Mouse (Mus musculus) forebrain, embryonic 10.5 days (tissue): Measurements from ENCODE around the gene Mroh2a. TPM values are rescaled to one million over a fixed set of nuclear protein-coding genes. Genes with fewer than 3 reads are reported as not detected.
A peak's percentile ranks its signal among the peaks of the same experiment; 100 is the strongest.

Experiments used
- DNase-seq: peaks from one replicate; pipeline ENCODE4 v3.0.0-alpha.2; 2017; ENCODE audit warnings: low spot score; ENCODE audit errors: extremely low spot score
- H3K27ac ChIP-seq: fragments of 300-500 bp; sonication (generic); 2 replicates; pipeline ENCODE4 v1.5.1; 2016; ENCODE audit warnings: mild to moderate bottlenecking
- H3K27me3 ChIP-seq: fragments of 300-500 bp; sonication (generic); 2 replicates; pipeline ENCODE4 v1.6.1; 2016; ENCODE audit warnings: mild to moderate bottlenecking; ENCODE audit not compliant: poor library complexity, severe bottlenecking
- H3K36me3 ChIP-seq: fragments of 300-500 bp; sonication (generic); replicated peaks from 2 replicates; pipeline ENCODE4 v1.6.1; 2016; ENCODE audit warnings: mild to moderate bottlenecking, moderate library complexity
- H3K4me1 ChIP-seq: fragments of 300-500 bp; sonication (generic); 2 replicates; pipeline ENCODE4 v1.6.1; 2016
- H3K4me3 ChIP-seq: fragments of 300-500 bp; sonication (generic); 2 replicates; pipeline ENCODE4 v1.5.1; 2016; ENCODE audit warnings: mild to moderate bottlenecking, moderate library complexity
- H3K9me3 ChIP-seq: fragments of 300-500 bp; sonication (generic); 2 replicates; pipeline ENCODE4 v1.6.1; 2016; ENCODE audit warnings: mild to moderate bottlenecking, moderate library complexity
- WGBS: fragments of 180-500 bp; shearing (Covaris S2); methylation state at CpG from one replicate; pipeline ENCODE4 v1.1.7; 2016; 5-methylcytosine and 5-hydroxymethylcytosine counted together
- polyA plus RNA-seq: library from polyadenylated mRNA; unstranded; fragments of >200 nt; fragmentation: Nextera tagmentation; extraction: Ambion mirVana; gene quantifications from 2 replicates; pipeline ENCODE4 v1.2.1, GENCODE M21; 2016

Gene Mroh2a
- polyA plus RNA-seq, 1 experiment from 2014 or later = 1.4 TPM

DNA sequence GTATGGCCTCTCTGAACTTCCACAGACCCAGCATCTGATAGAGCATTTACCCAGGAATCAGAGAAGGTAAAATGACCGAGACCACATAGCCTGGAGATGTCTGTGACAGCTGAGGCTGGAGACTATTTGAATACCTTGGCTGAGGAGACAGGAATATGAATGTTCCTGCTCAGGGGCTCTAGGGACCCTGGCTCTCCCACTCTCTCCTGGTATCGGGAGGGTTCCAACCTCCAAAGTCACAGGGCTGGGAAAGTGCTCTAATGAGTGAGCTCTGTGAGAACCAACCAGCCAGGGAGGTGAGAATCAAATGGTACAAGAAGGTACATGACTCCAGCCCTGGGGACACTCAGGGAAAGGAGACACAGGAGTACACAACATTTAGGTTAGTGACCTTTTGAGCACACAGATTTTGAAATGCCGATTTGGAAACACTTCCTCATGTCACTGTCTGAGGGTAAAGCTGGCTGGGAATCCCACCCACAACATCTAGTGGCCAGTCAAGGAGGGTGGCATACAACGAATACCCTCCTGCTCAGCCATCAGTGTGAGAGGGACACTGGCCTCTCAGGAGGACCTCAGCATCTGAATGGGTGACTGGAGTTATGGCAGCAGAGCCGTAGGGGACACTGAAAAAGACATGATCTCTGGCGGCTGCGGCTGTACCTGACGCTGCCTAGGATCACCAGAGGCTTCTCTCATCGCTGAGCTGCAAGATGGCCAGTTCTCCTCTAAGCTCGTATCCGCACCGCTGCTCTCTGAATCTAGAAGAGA, 42.9 kb downstream of the Mroh2a start:
- H3K36me3 ChIP-seq = peaks cover 96% of the 10 kb centered on the region
- no peaks in the 10 kb centered on the region for H3K4me1 ChIP-seq
- peaks cover 64% of the 10 kb centered on the region for H3K9me3 ChIP-seq
- no peaks in the 10 kb centered on the region for H3K27me3 ChIP-seq
- no peak overlapping the region for H3K4me3 ChIP-seq
- DNase-seq = no peak
- H3K27ac ChIP-seq = no peak overlapping the region
- WGBS = 88% methylated on average over 12 of the region's 12 CpGs

DNA sequence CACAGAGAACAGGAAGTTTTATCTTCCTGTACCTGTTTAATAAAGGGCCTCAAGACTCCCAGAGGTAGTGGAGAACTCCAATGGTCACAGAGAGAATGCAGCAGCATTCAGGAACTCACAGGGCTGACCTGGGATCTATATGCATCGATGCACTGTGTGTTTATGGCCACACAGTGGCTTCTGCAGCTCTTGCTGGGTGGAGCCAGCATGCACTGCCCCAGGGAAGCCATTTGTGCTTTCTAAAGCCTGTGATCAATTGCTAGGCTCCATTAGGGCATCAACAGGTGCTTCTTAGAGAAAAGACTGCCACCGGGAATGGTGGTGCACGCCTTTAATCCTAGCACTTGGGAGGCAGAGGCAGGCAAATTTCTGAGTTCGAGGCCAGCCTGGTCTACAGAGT, 46.1 kb downstream of the Mroh2a start:
- peaks cover 47% of the 10 kb centered on the region for H3K9me3 ChIP-seq
- WGBS = 64% methylated on average over 4 of the region's 4 CpGs
- H3K27ac ChIP-seq = no peak overlapping the region
- H3K4me3 ChIP-seq = no peak overlapping the region
- H3K36me3 ChIP-seq = peaks cover 80% of the 10 kb centered on the region
- no peaks in the 10 kb centered on the region for H3K27me3 ChIP-seq
- no peak for DNase-seq
- H3K4me1 ChIP-seq = peaks cover 19% of the 10 kb centered on the region

DNA sequence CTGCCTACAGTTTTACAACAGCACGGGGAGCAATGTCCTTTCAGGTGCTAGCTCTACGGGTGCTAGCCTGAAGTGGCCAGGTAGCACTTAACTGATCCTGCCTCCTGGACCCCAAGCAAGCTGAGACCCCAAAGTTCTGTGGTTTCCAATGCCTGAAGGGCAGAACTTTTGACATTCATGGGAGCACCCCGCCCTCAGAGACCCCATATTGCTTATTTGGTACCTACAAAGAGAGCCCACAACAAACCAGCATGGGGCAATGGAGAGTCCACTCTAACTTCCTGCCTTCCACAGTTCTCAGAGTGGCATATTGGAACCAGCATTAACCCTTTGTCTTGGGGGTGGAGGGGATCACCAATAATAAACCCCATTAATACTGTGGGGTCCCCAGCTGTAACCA, 46.5 kb downstream of the Mroh2a start:
- H3K9me3 ChIP-seq = peaks cover 48% of the 10 kb centered on the region
- peaks cover 76% of the 10 kb centered on the region for H3K36me3 ChIP-seq
- H3K4me3 ChIP-seq = no peak overlapping the region
- no peak for DNase-seq
- 94% methylated on average over 3 of the region's 3 CpGs for WGBS
- no peak overlapping the region for H3K27ac ChIP-seq
- H3K4me1 ChIP-seq = peaks cover 19% of the 10 kb centered on the region
- no peaks in the 10 kb centered on the region for H3K27me3 ChIP-seq

DNA sequence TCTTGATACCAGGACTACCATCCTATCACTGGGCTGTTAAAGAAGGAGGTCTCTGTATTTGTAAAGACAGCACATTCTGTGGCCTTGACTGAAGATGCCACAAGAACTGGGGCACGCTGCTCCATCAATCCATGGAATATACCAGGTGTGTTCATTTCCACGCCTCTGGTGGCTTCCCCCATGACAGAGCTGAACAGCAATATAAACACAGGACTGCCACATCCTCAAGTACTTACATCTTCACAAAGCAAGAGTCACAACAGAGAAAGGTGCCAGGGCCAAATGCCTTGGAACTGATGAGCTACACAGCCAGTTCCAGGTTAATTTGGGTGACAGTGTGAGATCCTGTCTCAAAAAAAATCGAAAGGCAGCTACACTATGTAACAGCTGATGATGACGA, 47.0 kb downstream of the Mroh2a start:
- no peak overlapping the region for H3K27ac ChIP-seq
- no peak for DNase-seq
- H3K4me1 ChIP-seq = peaks cover 19% of the 10 kb centered on the region
- H3K4me3 ChIP-seq = no peak overlapping the region
- H3K36me3 ChIP-seq = peaks cover 71% of the 10 kb centered on the region
- no peaks in the 10 kb centered on the region for H3K27me3 ChIP-seq
- peaks cover 46% of the 10 kb centered on the region for H3K9me3 ChIP-seq
- whole genome bisulfite sequencing = 84% methylated on average over 4 of the region's 4 CpGs

DNA sequence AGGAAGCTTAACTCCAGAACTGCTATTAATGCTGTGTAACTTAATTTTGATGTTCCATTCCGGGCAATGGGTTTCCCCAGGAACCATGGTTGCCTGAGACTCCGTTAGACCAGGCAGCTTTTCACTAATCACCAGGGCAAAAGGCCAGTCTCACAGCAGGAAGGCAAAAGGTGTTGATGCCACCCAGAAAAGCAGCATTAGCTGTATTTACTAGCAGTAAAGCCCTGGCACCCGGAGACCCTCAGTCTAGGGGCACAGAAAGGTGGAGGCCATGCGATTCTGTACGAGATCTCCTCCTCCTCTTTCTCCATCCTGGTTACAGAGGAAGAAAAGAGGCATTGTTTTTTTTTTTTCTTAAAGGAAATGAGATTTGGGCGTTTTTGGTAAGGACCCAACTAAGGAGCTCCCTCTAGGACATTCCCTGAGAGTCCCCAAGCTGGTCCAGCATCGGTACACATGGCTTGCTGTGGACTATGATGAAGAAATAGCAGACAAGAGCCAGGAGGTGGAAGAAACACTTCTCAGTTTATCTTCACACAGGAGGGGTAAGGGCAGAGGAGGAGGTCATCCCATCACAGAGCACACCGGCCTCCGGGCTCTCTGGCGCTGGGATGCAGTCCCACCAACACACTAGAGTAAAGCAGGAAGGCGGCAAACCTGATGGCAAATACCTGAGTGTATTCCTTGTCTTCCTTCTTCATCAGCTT, 47.7 kb downstream of the Mroh2a start:
- Histone ChIP-seq H3K27me3 (no peaks in the 10 kb centered on the region), H3K4me3 (no peak overlapping the region), H3K4me1 (peaks cover 19% of the 10 kb centered on the region), H3K9me3 (peaks cover 50% of the 10 kb centered on the region), H3K27ac (no peak overlapping the region), H3K36me3 (peaks cover 64% of the 10 kb centered on the region)
- WGBS = 74% methylated on average over 11 of the region's 11 CpGs
- no peak for DNase-seq

DNA sequence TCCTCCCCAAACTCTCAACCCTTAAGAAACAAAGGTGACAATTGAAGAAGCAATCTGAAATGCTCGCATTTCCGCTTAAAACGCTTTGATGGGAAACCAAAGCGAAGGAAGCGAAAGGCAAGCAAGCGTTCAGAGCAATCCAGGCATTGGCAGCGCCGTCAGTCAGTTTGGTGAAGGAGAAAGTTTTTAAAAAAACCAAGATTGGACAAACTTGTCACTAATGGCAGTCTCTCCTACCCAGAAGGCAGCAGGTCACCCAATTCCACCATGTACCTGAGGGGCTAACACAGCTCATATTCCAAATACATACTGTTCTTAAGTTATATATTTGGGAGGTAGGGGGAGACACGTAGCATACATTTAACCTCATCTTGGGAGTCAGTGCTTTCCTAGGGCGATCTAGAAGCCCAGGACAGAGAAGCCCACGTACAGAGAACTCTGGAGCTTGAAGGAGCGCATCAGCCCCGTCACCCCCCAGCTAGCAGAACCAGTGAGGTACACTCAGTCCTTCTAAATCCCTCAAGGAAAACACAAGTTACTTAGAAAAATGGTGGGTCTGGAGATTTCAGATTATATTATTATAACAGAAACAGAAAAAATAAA, 48.4 kb downstream of the Mroh2a start:
- H3K27ac ChIP-seq = no peak overlapping the region
- WGBS = 70% methylated on average over 13 of the region's 13 CpGs
- H3K4me3 ChIP-seq = peak overlapping the region; percentile 53; the same call in 1 of the 2 replicates
- no peaks in the 10 kb centered on the region for H3K27me3 ChIP-seq
- peaks cover 57% of the 10 kb centered on the region for H3K36me3 ChIP-seq
- peaks cover 19% of the 10 kb centered on the region for H3K4me1 ChIP-seq
- peaks cover 51% of the 10 kb centered on the region for H3K9me3 ChIP-seq
- no peak for DNase-seq

DNA sequence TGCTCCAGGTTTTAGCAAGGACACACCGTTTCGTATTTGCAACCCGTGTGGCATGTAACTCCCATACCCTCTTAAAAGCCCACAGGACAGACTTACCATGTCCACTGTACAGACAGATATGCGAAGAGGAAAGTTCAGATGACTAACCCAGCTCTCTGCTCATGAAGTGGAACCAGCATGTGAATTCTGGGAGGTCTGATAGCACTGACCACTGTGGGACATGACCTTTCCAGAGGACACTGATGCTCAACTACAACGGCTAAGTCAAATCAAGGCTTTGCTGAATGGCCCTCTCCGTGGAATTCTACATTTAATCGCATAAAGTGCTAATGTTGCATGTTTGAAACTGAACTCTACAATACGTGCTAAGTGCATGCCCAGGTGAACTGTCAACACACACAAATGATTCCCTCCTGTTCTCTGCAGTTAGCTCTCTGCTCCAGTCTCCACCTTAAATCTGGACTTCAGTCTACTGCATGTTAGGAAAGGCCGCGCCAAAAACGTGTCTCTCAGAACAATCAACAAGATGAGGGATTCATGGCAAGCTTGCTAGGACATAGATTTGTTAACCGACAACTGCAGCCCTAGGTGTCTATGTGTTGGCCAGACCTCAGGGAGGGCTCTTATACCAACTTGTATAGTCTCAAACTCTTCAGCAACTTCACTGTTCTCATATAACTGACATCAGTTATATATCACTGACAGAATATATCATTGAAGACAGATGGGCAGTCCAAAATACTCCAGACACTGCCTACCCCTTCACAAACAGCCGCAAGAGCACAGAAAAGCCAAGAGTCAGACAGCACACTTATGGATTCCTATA, 49.1 kb downstream of the Mroh2a start:
- DNase-seq = no peak
- WGBS = 72% methylated on average over 13 of the region's 13 CpGs
- H3K27ac ChIP-seq = peak overlapping the region; percentile 88

DNA sequence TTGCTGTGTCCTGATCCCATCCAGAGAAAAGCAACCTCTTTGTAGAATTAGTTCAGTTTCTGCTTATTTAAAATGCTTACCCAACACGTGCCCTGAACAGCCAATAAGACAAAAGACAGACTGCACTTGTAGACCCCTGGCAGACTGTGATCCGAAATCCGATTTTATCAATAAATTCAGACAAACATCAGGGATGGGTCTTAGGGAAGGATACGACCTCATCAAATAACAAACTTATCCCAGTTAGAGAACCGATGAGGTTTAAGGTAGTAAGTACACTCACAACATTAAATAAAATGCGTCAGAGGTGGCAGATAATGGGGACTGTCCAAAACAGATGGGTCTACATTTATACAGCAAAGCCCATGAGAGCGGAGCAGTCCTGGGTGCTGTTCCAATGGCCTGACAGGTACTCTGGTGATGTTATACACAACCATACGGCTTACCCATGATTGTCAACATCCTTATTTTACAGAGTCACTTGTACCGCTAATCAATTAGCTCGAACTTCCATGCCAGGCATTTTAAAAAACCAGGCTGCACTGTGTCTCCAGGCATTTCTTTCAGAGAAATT, 49.8 kb downstream of the Mroh2a start:
- WGBS = 39% methylated on average over 10 of the region's 10 CpGs
- H3K4me1 ChIP-seq = peaks cover 19% of the 10 kb centered on the region
- peak overlapping the region; percentile 53 for H3K4me3 ChIP-seq
- no peaks in the 10 kb centered on the region for H3K27me3 ChIP-seq
- no peak for DNase-seq
- H3K9me3 ChIP-seq = peaks cover 56% of the 10 kb centered on the region
- H3K36me3 ChIP-seq = peaks cover 46% of the 10 kb centered on the region
- peak overlapping the region; percentile 88 for H3K27ac ChIP-seq

More for the DNA sequence above, 49.1 kb downstream of the Mroh2a start:
- H3K4me1 ChIP-seq = peaks cover 19% of the 10 kb centered on the region
- H3K27me3 ChIP-seq = no peaks in the 10 kb centered on the region
- peaks cover 53% of the 10 kb centered on the region for H3K36me3 ChIP-seq
- H3K9me3 ChIP-seq = peaks cover 56% of the 10 kb centered on the region
- H3K4me3 ChIP-seq = peak overlapping the region; percentile 53

DNA sequence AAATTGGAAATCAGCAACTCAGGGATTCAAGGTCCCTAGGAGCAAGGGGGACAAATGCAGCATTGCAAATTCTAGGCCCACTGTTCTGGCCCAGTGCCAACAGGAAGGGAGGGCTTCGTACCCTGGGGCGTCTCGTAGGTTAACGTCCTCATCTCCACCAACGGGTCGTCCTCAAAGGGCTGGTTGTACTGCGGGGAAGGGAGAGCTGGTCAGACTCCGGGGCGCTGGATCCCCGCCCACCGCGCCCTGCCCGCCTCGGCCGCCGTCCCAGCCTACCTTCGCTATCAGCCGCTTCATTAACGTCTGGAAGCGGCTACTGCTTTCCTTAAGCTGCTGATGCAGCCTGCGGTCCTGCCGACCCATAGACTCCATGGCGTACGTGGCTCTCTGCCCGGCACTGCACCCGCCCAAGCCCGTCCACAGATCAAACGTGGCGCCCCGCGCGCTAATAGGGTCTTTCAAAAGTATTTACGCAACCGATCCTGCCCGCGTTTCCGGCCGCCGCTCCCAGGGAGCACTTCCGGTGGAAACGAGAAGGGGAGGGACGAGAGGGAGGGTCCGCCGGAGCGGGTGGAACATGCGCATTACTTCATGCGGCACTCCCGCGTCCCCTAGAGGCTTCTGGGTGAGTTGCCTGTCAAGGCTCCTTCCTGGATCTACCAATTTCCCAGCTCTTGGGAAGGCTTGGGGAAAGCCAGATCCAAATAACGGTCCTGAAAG, 50.5 kb downstream of the Mroh2a start, which contains the start of the genes Hjurp and Trpm8:
Hjurp (minus strand) TSS at position 536 of the 720 bp plus-strand sequence.
Trpm8 (plus strand) TSS at position 564 of the 720 bp plus-strand sequence.
- Histone ChIP-seq H3K36me3 (peaks cover 40% of the 10 kb centered on the region), H3K27ac (peak within 1 kb of the TSS; percentile 88)
- 2% methylated on average over 50 of the region's 50 CpGs for WGBS

DNA sequence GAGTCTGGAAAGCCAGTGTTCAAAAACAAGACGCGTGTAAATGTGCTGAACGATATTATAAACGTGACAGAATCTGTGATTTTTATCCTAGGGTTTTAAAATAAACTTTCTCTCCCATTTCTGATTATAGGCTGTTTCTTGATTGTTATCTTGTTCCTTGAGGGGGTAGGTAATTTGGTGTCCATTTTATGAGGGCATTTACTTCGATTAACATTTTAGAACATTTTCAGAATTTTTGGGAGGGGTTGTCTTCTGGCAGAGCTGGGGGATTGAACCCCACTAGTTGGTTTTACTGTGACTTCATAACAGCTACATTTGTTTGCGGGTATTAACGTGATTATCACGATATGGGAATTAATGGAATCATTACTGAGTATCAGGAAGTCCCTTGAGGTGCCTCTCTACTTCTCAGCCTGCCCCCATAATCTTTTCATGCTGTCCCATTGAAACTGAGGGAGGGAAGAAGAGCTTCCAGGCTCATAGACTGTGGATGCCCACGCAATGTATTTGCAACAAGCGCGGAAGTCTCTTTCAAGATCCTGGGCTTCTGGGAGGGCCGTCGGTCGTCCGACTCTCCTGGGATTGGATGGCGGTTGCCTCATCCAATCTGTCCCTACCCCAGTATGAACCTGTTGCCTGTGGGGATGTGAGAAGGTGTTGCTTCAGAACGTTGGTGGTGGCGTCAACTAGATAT, 51.2 kb downstream of the Mroh2a start:
- peak; percentile 51 for DNase-seq
- Histone ChIP-seq H3K36me3 (peaks cover 33% of the 10 kb centered on the region), H3K4me3 (peak overlapping the region; percentile 53), H3K27me3 (no peaks in the 10 kb centered on the region), H3K27ac (peak overlapping the region; percentile 88), H3K4me1 (peaks cover 19% of the 10 kb centered on the region), H3K9me3 (peaks cover 62% of the 10 kb centered on the region)
- WGBS = 71% methylated on average over 18 of the region's 18 CpGs

More for the DNA sequence above, 50.5 kb downstream of the Mroh2a start, which contains the start of the genes Hjurp and Trpm8:
- H3K4me1 ChIP-seq = peaks cover 19% of the 10 kb centered on the region
- peak within 1 kb of the TSS; percentile 53 for H3K4me3 ChIP-seq
- peaks cover 59% of the 10 kb centered on the region for H3K9me3 ChIP-seq
- peak; percentile 100 for DNase-seq
- no peaks in the 10 kb centered on the region for H3K27me3 ChIP-seq
